8 mouse cellular contexts compared by ENCODE assay signal in the genomic region with DNA sequence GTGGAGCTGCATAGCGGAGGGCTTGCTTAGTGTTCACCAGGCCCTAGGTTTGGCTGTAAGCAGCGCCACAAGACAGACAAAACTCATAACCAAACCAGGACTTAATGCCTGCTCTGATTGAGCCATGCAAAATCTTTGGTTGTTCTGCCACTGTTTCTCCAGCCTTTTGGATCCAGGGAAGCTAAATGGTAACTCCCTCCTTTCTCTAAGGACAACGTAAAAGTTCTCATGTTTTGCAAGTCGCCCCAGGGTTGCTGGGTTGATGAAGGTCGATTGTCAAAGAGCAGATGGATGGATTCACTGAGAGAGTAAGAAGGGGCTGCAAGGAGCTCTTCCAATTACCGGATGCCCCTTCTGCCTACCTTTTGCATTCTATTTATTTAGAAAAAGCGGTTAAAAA. TPM values are rescaled to one million over a fixed set of nuclear protein-coding genes. Genes with fewer than 3 reads are reported as not detected.
DNase-seq lines count a peak whose midpoint lies in the region; ATAC-seq and TF ChIP-seq lines count a peak whose summit lies in the region.

No protein-coding gene starts in this region.

- H3K4me2 ChIP-seq in hindbrain, embryonic 12.5 days (replicated peaks): peak overlapping the region; percentile 75
- H3K4me2 ChIP-seq in midbrain, embryonic 13.5 days (replicated peaks): peak overlapping the region; percentile 81

- TF ChIP-seq POLR2A in brain, embryonic 14.5 days (IDR thresholded peaks at IDR 0.05; ENCODE audit: borderline replicate concordance, extremely low read depth, insufficient read depth, insufficient read length, poor library complexity, severe bottlenecking): no peak

- DNase-seq in kidney, adult 9 months: peak; percentile 30
- no peak for DNase-seq in kidney, adult 8-10 months
- peak; percentile 40 for DNase-seq in brain, embryonic 14.5 days (ENCODE audit: low read depth)
- DNase-seq in gastrocnemius, adult 8-10 months (ENCODE audit: low spot score in 2 of 2): no peak
- no peak for DNase-seq in right cerebral cortex, postnatal 36 days (ENCODE audit: low spot score in 2 of 2)
- DNase-seq in ovary, postnatal 14 days (ENCODE audit: low spot score): no peak

- ATAC-seq in hindbrain, embryonic 12.5 days (ENCODE audit: low FRiP score): no peak
- no peak for ATAC-seq in midbrain, embryonic 13.5 days

- H3K27me3 ChIP-seq in hindbrain, embryonic 12.5 days: no peaks in the 10 kb centered on the region
- peaks cover 5% of the 10 kb centered on the region for H3K27me3 ChIP-seq in midbrain, embryonic 13.5 days

- H3K4me1 ChIP-seq in hindbrain, embryonic 12.5 days: peaks cover 30% of the 10 kb centered on the region
- H3K4me1 ChIP-seq in midbrain, embryonic 13.5 days (replicated peaks): peaks cover 47% of the 10 kb centered on the region

- H3K36me3 ChIP-seq in hindbrain, embryonic 12.5 days: no peaks in the 10 kb centered on the region
- H3K36me3 ChIP-seq in midbrain, embryonic 13.5 days: no peaks in the 10 kb centered on the region

- 19% methylated on average over 7 of the region's 7 CpGs for WGBS in hindbrain, embryonic 12.5 days
- WGBS in midbrain, embryonic 13.5 days: 21% methylated on average over 7 of the region's 7 CpGs

- H3K27ac ChIP-seq in hindbrain, embryonic 12.5 days: no peak overlapping the region
- no peak overlapping the region; the same call in 1 of the 2 replicates for H3K27ac ChIP-seq in midbrain, embryonic 13.5 days

- no peak for TF ChIP-seq CTCF in brain, embryonic 14.5 days (IDR thresholded peaks at IDR 0.05; ENCODE audit: borderline replicate concordance, extremely low read depth, insufficient read depth, insufficient read length)

- H3K9ac ChIP-seq in hindbrain, embryonic 12.5 days: peak overlapping the region; percentile 76
- H3K9ac ChIP-seq in midbrain, embryonic 13.5 days (replicated peaks): peak overlapping the region; percentile 76

- H3K9me3 ChIP-seq in hindbrain, embryonic 12.5 days (replicated peaks): no peaks in the 10 kb centered on the region
- H3K9me3 ChIP-seq in midbrain, embryonic 13.5 days: no peaks in the 10 kb centered on the region

- H3K4me3 ChIP-seq in hindbrain, embryonic 12.5 days: peak overlapping the region; percentile 62
- H3K4me3 ChIP-seq in midbrain, embryonic 13.5 days (replicated peaks): peak overlapping the region; percentile 63

RNA-seq across cellular contexts. Expression of gene Lipe, which starts 3.8 kb away (rescaled TPM):
- polyA plus RNA-seq in brain, embryonic 14.5 days (2012; rRNA removed): 12.0 and 13.0 TPM in 2 replicates
- polyA plus RNA-seq in hindbrain, embryonic 12.5 days (2016; fragmentation: Nextera tagmentation; extraction: Ambion mirVana): 7.8 and 9.4 TPM in 2 replicates
- polyA plus RNA-seq in midbrain, embryonic 13.5 days (2015; fragmentation: Nextera tagmentation; extraction: Ambion mirVana): 8.4 and 9.9 TPM in 2 replicates
- 10 to 100 TPM; 10.6 to 28.0 (median 19.9) TPM for total RNA-seq in gastrocnemius, adult 8-10 months (2022)

RNA-seq across cellular contexts. Expression of gene Cxcl17, which starts 17.9 kb away (rescaled TPM):
- not detected in 2 replicates for polyA plus RNA-seq in brain, embryonic 14.5 days (2012; rRNA removed)
- polyA plus RNA-seq in hindbrain, embryonic 12.5 days (2016; fragmentation: Nextera tagmentation; extraction: Ambion mirVana): 0.30 and 0.43 TPM in 2 replicates
- polyA plus RNA-seq in midbrain, embryonic 13.5 days (2015; fragmentation: Nextera tagmentation; extraction: Ambion mirVana): 0.51 and 0.73 TPM in 2 replicates
- total RNA-seq in gastrocnemius, adult 8-10 months (2022): not detected

RNA-seq across cellular contexts. Expression of gene Cnfn, which starts 25.2 kb away (rescaled TPM):
- polyA plus RNA-seq in brain, embryonic 14.5 days (2012; rRNA removed): 1.2 TPM in 1 of 2 replicates, not detected in the other
- polyA plus RNA-seq in hindbrain, embryonic 12.5 days (2016; fragmentation: Nextera tagmentation; extraction: Ambion mirVana): not detected in 2 replicates
- polyA plus RNA-seq in midbrain, embryonic 13.5 days (2015; fragmentation: Nextera tagmentation; extraction: Ambion mirVana): 0.32 TPM in 1 of 2 replicates, not detected in the other
- total RNA-seq in gastrocnemius, adult 8-10 months (2022): not detected

Comparison
In these comparisons a context has a peak if more than half of its experiments do, and no peak if none do; other contexts are left out.
1. DNase-seq: peak in kidney, adult 9 months (single experiment) and brain, embryonic 14.5 days (single experiment); none in kidney, adult 8-10 months (0 of 2), gastrocnemius, adult 8-10 months (0 of 2), right cerebral cortex, postnatal 36 days (0 of 2) and ovary, postnatal 14 days (single experiment).